Mouse (Mus musculus) common myeloid progenitor, adult 5-6 weeks (primary cell): ENCODE results near the gene Tmc3. TPM values are rescaled to one million over a fixed set of nuclear protein-coding genes. Genes with fewer than 3 reads are reported as not detected.

Source experiments
- ATAC-seq: replicated peaks from 2 replicates; pipeline ENCODE4 v1.8.0; 2016; ENCODE audit warnings: low read depth, mild to moderate bottlenecking, moderate TSS enrichment, inconsistent platforms; ENCODE audit not compliant: poor library complexity, severe bottlenecking
- total RNA-seq: library from RNA; stranded (forward); fragments of 200-1000, 187-1606 nt; gene quantifications from 2 replicates; pipeline ENCODE4 v1.2.3, GENCODE M21; 2017

Gene Tmc3
- total RNA-seq, 1 experiment from 2014 or later, result 0.69 TPM

DNA sequence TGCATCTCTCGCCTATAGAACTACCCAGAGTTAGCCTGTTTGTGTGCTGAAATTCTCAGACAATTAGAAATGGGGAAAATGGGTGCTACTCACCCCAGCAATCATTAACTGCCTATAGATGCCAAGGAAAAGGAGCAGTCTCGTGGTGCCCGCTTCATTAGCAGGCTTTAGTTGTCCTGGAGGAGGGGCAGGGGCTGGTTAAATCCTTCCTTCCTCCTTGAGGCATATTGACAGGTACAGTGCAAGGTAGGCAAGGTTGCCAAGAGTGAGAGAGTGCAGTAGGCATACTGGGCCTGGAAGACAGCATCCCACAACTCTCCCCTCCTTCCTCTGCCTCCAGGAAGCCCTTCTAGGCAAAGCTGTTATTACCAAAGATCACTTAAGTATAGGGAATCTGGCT lies 9.3 kb downstream of the Tmc3 start:
- no peak for ATAC-seq

DNA sequence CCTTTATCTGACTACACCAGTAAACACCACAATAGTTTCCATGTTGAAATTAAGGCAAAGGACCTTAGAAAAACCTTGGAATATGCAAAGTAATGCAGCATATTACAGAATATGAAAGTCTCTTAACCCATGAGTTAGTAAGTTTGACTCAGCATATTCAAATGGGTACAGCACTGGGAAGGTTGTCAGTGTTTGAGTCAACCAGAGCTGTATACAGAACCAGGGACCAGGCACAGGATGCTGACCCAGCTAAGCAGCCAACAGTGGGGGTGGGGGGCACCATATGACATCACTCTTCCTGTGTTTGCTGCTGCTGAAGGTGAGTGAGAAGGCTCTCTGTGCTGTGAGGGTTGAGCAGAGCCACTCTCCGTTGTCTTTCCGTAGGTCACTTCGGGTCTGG lies 12.3 kb downstream of the Tmc3 start:
- no peak for ATAC-seq

DNA sequence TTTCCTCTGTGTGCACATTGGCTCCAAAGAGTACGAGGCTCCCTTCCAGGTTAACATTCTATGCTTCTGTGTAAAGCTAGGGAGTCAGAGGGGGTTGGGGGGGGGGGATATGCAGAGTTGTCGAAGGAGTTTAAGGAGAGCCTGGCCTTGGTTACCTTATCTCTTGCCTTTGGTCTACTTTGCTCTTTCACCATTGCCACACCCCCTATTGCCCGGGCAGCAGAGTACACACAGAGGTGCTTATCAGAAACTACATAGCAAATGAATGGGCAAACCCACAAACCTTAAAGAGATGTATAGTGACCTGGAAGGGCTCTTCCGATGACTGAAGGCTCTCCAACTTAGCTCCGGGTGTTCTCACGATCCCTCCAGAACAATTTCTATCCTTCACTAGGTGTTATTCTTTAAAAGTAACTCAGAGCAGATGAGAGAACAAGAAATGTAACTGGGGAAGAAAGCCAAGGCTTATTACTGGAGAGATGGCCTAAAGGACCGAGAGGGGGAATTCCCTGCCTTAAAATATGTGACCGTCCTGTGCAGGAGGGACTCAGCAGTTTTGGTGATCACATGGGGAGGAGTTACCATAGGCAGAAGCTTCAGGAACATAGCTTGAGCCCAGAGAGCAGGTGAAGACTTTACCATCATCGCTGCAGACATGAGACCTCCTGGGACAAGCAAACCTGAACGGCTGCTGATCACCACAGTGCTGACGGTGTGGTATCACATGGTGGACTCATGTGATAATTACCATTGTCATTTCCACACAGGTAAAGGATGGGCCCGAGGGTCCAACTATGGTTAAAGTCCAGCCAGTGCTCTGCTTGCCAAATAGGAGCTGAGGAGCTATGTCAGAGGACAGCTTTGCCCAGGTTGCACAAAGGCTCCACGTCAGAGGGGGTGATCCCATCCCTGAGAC lies 14.5 kb downstream of the Tmc3 start:
- peak; percentile 73 for ATAC-seq

DNA sequence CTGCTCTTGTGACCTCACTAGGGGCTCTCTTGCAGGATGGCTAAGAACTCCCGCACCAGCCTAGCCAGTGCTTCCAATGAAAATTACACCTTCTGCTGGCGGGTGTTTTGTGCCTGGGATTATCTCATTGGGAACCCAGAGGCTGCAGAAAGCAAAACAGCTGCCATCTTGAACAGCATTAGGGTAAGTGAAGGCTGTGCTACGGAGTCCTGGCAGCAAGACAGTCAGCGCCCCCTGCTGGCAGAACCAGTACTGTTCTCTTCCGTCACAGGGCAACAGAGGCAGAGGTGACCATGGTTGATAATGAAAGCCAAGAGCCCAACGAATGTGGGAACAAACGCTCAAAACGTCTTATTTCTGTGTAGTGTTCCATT lies 15.2 kb downstream of the Tmc3 start:
- ATAC-seq, result peak; percentile 84

DNA sequence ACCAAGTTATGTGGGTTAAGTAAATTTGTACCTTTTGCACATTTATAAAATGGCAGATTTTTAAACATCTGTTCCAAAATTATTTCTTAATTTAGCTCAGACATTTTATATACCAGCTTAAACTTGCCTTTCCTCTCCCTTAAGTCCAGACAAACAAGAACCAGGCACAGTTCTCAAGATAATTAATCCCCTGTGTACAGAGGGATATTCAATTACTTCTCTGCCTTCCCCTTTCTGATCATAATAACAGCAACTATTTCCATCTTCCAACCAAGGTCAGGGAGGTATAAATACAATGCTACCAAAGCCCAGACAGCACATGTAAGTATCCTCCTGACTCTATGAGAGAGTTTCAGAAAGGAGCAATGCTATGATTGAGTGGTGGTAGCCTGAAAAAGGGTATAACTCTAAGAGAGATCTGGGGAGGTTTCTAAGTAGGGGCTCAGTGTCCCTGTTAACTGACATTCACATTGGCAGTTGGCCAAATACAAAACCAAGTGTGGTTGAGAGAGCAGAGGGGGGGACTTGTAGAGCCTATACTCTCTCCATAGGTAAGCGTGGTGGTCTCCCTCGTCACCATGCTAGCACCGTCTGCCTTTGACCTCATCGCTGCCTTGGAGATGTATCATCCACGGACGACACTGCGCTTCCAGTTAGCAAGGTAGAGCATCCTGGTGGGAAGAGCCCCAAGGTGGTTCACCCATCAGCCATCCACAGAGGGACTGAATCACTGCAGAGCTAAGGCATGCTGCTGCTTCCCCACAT lies 19.6 kb downstream of the Tmc3 start:
- ATAC-seq, result no peak

DNA sequence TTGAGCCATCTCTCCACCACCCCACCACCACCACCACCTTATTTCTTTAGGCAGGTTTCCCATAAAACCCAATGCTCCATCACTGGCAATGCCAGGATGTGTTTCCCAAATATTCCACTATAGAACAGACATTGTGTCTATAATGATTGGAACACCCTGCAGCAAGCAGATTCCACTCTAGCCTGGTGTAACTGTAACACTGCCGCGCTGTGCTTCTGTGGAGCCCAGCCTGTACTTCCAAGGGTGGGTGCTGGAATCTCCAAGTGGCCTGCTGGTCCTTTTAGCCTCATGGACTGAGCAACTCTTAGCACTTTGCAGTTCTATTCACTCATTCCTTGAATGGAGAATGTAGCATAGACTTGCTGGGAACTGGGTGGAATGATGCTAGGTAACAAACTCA lies 22.1 kb downstream of the Tmc3 start:
- no peak for ATAC-seq

DNA sequence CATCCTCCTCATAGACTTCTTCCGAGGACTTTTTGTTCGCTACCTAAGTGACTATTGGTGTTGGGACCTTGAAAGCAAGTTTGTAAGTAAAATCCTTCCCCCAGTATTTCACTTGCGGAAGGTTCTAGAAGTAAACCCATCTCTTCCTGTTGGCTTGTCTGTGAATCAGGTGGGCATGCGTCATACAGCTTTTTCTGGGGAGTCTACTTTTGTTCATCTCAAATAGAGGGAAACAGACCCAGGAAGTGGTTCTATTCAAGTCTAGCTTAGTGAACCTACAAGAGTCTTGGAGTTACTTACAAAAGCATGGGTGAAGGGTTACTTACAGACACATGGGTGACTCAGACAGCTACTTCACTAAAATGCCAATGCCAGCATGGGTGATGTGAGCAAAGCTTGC lies 25.2 kb downstream of the Tmc3 start:
- no peak for ATAC-seq

DNA sequence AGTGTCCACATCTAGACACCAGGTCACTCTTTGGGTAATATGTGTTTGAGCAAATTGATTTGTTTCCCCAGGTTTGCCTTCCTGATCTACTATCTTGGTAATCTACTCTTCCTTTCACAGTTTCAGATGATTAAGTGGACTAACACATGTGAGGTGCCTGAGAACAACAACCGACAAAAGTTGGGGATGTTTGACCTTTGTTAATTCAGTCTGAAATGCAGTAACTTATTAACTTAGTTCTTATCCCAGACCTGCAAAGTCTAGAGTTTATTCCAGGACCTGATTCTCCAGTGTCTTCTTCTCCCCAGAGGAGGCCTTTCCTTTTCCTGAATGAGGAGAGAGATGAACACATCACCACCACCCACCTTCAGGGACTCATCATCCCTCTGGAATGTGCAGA lies 27.2 kb downstream of the Tmc3 start:
- ATAC-seq, result no peak

DNA sequence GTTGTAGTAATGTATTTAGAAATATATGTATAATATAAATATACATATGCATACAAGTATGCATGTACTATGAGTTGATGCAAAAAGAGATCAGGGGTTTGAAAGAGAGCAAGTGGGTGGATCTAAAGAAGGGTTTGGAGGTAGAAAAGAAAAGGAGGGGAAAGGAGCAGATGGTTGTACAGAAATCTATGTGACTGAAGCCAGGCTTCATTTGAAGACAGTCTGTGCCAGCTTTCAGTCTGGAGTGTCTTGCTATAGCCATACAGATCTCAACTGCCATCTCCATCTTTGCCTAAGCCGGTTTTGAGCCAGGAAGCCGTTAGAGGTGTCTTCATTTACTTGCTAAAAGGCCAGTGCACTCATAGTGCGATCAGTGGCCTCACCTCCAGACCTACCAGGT lies 30.5 kb downstream of the Tmc3 start:
- no peak for ATAC-seq

DNA sequence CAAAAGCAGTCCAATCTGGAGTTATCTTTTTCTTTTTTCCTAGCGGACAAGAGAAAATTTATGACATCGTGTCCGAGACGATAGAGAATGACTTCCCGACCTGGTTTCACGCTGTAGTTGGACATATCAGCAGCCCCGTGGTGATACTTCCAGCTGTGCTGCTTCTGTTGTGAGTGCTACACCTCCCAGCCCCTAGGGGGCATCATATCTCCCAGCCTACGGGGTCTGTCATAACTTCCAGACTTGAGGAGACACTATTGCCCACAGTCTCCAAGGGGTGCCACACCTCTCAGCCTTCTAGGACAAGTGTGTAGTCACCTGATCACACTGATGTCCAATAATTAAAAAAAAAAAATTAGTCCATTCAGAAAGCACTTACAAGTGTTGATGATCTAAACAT lies 31.1 kb downstream of the Tmc3 start:
- ATAC-seq, result peak; percentile 15; the same call in 1 of the 2 replicates

DNA sequence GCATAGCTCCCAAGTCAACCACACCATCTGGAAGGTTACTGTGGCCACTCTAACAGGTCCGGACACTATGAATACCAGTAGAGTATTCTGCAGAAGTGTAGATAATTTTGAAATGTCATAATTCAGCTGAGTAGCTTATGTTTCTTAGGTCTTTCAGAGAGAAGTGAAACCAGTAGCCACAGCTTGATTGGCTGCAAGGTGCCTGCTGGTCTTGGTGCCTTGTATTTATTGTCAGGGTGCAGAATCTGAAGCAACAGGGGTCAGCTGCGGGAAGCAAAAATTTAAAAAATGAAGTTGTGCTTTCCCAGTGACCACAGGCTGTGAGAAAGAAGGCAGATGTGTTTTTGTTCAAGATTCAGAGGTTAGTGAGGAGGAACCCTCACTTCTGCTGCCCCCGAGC lies 31.5 kb downstream of the Tmc3 start:
- peak; percentile 90 for ATAC-seq

DNA sequence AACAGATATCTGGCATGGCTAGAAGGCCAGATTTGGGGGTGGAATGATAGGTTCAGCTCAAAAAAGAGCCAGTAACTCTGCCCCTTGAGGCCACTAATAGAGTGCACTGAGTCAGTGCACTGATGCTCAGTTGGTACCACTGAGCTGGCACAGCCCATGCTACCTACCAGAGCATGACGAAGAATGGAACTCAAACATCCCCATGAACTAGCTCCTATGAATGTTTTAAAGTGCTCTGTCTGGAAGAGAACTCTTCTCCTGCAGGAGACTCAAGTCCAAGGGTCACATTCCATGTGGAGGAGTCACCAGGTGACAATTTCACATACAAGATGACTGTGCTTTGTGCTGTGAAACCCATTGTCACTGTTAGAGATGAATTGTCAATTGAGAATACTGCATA lies 34.0 kb downstream of the Tmc3 start:
- no peak for ATAC-seq

DNA sequence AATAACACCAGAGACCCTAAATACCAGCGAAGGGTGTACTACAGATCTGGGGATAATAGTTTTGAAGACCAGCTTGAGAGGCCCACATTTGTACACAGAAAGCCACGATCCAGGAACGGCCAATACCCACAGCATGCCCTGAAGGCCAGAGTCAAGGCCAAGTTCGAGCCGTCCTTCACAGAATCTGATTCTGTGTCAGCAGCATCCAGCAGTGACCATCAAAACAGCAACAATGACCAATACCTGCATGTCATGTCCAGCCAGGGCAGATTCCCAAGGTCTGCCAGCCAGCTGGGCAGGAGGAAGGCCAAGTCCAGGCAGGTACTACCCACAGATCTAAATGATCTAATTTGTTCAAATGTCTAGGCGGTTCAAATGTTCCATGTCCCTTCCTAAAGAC lies 37.9 kb downstream of the Tmc3 start:
- no peak for ATAC-seq

DNA sequence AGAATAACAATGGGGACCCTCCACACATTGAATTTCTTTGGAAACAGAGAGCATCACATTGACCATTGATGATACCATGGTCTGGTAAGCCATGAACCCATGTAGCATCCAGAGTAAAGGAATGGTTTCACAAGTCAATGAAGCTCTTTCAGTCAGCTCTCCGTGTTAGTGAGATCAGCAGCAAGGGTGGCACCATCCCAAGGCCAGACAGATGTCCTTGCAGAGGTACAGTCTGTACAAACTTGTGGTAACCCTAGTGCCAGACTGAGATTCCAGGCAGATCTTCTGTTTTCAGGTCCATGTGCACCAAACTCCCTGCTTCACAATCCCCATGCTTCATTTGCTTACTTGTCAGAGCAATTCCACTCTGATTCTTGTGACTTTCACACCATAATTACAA lies 39.3 kb downstream of the Tmc3 start:
- ATAC-seq, result no peak

DNA sequence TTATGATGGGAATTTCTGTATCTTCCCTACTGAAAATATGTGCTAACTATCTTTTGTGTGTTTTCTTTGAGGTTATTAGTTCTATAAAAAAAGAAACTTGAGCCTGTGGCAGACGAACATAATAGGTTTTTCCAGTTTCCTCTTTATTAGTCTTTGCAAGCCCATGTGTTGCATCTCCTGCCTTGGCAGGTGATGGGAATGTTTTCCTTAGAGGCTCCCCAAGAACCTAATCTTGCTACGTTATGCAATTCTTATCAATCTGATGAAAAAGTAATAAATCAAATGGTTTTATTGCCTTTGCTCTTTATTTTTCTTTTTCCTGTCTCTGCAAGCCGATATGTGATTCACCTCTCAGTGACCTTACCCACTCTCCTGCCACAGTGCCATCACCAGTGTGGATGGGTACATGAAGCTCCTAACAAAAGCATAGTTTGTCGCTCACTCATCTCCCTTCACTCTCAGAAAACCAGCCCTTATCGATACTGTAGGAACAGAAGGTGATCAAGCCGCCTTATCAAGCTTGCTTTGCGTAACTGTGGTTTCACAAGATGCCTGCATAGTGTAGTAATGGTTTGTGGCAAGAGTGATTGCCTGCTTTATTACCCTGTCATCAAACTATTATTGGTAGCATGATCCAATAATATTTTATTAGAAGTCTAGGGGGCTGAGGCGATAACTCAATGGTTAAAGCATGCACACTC lies 42.0 kb downstream of the Tmc3 start:
- ATAC-seq, result no peak

DNA sequence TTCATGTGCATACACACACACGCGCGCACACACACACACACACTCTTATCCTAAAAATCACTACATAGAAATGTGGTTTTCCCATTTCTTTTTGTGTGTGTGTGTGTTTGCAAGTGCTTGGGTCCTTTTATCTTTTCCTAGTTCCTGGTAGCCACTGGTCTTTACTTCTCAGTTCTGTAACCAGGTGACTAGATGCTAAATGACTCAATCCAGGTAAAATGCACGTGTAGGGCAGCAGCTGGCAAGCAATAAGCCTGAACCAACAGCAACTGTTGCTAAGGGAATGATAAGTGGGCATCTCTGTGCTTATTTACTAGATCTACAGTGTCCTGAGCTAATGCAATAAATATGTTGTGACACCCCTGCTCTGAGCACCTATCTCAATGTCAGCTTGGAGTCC lies 42.6 kb downstream of the Tmc3 start:
- no peak for ATAC-seq

DNA sequence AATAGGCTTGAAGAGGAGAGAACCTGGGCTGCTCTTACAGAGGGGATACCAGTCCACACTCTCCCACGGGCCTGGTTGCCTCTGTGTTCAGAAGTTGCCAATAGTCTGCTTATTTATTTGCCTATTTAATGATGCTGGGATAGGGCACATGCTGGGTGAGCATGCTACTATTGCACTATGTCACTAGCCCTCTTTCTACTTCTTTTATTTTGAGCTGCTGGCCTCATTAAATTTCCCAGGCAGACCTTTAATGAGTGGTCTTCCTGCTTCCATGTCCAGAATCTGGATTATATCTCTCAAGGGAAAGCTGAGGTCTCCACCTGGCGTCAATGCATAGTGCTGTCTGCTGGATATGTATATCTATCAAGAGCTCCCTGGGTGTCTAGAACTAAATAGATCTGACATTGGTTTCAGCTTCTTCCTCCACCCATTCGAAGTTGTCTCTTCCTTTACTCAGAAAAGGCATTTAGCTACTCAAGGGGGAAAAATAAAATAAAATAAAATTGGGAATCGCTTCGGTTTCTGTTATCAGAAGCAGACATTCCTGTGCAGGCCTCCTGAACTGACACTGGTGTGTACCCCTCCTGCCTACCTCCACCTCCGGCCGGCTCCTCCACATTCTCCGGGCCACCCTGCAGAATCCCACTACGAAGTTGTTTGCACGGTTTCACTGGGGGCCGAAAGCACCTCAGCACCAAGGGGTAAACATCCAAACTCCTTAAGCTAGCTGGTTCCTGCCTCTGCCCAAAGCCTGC lies 46.5 kb downstream of the Tmc3 start:
- no peak for ATAC-seq

DNA sequence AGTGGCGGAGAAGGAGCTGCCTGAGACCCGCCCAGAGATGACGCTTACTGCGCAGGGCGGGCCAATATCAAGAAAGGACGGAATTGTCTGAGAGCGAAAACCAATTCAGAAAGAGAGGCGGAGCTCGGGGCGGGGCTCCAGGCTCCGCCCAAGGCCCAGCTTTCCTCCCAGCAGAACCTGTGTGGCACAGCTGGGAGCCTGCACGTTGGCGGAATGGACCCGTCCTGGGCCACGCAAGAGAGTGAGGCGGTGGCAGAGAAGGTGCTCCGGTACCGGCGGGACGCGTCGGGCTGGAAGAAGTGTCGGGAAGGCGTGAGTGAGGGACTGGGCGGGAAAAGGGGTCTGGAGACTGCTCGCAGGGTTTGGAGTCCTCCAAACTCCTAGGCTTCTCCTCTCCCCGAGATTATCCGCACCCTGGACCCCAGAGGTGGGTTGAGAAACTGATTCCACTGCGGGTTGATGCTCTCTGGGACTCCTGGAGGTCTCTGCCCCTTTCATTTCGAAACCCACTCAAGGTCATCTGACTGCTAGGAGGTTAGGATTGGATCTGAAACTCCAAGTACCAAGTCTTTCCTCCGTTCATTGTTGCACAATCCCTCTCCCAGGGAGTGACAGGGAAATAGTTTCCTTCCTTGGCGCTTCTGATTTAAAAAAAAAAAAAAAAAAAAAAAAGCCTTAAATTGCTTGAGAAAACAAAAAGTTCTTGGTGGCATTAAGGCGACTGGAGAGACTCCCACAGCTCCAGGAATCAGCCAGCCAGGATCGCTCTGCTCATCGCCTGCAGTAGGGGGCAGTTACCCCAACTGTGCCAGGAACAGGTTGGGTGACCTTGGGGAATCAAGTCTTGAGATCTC lies 47.3 kb downstream of the Tmc3 start, which contains the start of gene Stard5:
TSS of gene Stard5 (plus strand) at position 132 of the 854 bp plus-strand sequence.
- ATAC-seq, result peak; percentile 96

DNA sequence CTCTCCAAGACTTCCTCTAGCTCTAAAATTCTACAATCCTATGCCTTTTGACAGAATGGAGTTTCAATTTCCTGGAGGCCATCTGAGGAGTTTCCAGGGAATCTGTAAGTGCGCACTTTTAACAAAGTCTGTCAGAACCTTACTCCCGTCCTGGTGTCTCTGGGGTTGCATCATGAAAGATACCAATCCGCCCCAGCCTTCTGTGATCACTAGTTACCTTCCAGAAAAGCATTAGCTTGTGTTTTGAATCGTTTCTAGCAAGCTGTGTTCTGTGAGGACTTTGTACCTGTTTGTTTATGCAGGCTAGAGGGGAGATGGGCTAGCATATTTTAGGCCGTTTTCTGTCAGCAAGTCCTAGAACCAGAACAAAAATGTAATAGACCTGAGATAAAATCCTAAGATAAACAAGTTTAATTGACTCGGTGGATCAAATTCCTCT lies 48.0 kb downstream of the Tmc3 start:
- no peak for ATAC-seq
